Mouse (Mus musculus): ENCODE data around the gene Adpgk. TPM values are rescaled to one million over a fixed set of nuclear protein-coding genes. Genes with fewer than 3 reads are reported as not detected.

Adpgk gene
- polyA plus RNA-seq (2014; fragmentation: Illumina TruSeq; extraction: RNeasy Lipid Tissue Mini Kit (QIAGEN cat#74804); ENCODE audit: low read depth, low replicate concordance) = 24.6 TPM

DNA sequence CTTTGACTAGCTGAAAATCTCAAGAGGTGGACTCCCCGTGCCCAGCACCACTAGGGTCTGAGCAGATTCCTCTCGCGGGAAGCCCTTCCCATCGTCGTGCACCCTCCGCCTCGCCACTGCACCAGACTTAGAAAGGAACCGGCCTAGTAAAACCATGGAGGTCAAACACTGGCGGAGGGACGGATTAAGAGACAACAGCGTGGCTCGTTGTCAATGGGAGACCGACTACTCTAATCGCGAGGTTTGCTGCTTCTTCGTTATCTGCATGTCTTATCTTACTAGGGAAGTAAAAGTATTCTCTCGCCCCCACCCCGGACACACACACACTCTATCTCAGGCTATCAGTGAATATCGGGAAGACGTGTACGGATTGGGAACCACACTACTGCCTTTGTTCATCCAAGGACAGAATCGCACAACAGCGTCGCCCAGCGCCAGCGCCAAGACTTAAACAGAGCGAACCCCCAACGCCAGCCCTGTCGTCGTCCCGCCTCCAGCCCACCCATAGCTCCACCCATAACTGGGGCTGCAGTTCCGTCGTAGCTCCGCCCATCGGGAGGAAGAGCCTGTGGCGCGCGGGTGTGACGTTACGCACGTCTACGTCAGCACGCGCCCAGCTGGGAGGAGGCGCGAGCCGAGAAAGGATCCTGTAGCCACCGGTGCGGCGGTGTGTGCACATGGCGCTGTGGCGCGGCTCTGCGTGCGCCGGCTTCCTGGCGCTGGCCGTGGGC, at the start of gene Adpgk:
Adpgk (plus strand) TSS at position 602 of the 731 bp plus-strand sequence.

GRCm38 (mm10) chr9:59353253-59353639, 61.9 kb downstream of the Adpgk start, which contains the start of gene Bbs4:
Bbs4 (minus strand) TSS chr9:59353508.

Other genes with a start within 250 kb of the Adpgk start
- 11.2 TPM for gene Bbs4, start 62.0 kb downstream of the Adpgk start, polyA plus RNA-seq (2014; fragmentation: Illumina TruSeq; extraction: RNeasy Lipid Tissue Mini Kit (QIAGEN cat#74804); ENCODE audit: low read depth, low replicate concordance)
- gene Arih1, start 195.1 kb downstream of the Adpgk start, polyA plus RNA-seq (2014; fragmentation: Illumina TruSeq; extraction: RNeasy Lipid Tissue Mini Kit (QIAGEN cat#74804); ENCODE audit: low read depth, low replicate concordance) = 37.5 TPM
- gene Hexa, start 248.0 kb downstream of the Adpgk start, polyA plus RNA-seq (2014; fragmentation: Illumina TruSeq; extraction: RNeasy Lipid Tissue Mini Kit (QIAGEN cat#74804); ENCODE audit: low read depth, low replicate concordance) = 116 TPM
- 2.3 TPM for gene Tmem202, start 248.3 kb downstream of the Adpgk start, polyA plus RNA-seq (2014; fragmentation: Illumina TruSeq; extraction: RNeasy Lipid Tissue Mini Kit (QIAGEN cat#74804); ENCODE audit: low read depth, low replicate concordance)

All from adipose tissue, adult 10 weeks (tissue).